Mouse (Mus musculus) MEL (cell line): ENCODE results near the gene Spo11.

Source experiments
- EP300 ChIP-seq, 2 experiments: IDR thresholded peaks; 2 replicates each; pipeline ENCODE4 v1.6.1; 2011; ENCODE audit warnings: improper control_type of control experiment in 2 of 2, low read length in 2 of 2, low read depth in 1 of 2, mild to moderate bottlenecking in 1 of 2
- SIN3A ChIP-seq: IDR thresholded peaks from 2 replicates; pipeline ENCODE4 v1.6.1; 2012; ENCODE audit warnings: low read length, improper control_type of control experiment, inconsistent platforms

GRCm38 (mm10) chr2:173010220-173010717 lies 32.8 kb downstream of the Spo11 start:
- no peak for TF ChIP-seq SIN3A
- no peak for TF ChIP-seq EP300 (IDR thresholded peaks at IDR 0.05; ENCODE audit: low read depth in 1 of 2, low read length in 2 of 2)
